Mouse (Mus musculus) brain, adult 2 months (tissue): ENCODE measurements around the gene Gp1ba.

ENCODE experiments used
- DNase-seq: peaks from one replicate; pipeline ENCODE4 v3.0.0; 2011; ENCODE audit warnings: low read depth, low spot score

The Gp1ba gene

GRCm38 (mm10) chr11:70638714-70639278 is at the start of gene Gp1ba:
Gp1ba (plus strand) TSS chr11:70639122.
- DNase-seq = no peak

- no peak for DNase-seq
Observed at GRCm38 (mm10) chr11:70591733-70592132, 47.2 kb upstream of the Gp1ba start.

GRCm38 (mm10) chr11:70594253-70594989 is 44.5 kb upstream of the Gp1ba start:
- DNase-seq = no peak

- no peak for DNase-seq
Observed at GRCm38 (mm10) chr11:70595638-70596037, 43.3 kb upstream of the Gp1ba start.

GRCm38 (mm10) chr11:70596094-70596493 is 42.8 kb upstream of the Gp1ba start:
- peak; percentile 78 for DNase-seq

GRCm38 (mm10) chr11:70597301-70597700 is 41.6 kb upstream of the Gp1ba start:
- DNase-seq = no peak

- no peak for DNase-seq
Observed at GRCm38 (mm10) chr11:70598451-70598953, 40.4 kb upstream of the Gp1ba start.

GRCm38 (mm10) chr11:70605024-70605566 is 33.8 kb upstream of the Gp1ba start:
- DNase-seq = peak; percentile 86

GRCm38 (mm10) chr11:70606717-70607116 is 32.2 kb upstream of the Gp1ba start:
- DNase-seq = no peak

GRCm38 (mm10) chr11:70607611-70608010 is 31.3 kb upstream of the Gp1ba start:
- no peak for DNase-seq

- no peak for DNase-seq
Observed at GRCm38 (mm10) chr11:70608381-70609066, 30.4 kb upstream of the Gp1ba start.

- DNase-seq = no peak
Observed at GRCm38 (mm10) chr11:70610752-70611151, 28.2 kb upstream of the Gp1ba start.

GRCm38 (mm10) chr11:70612505-70612904 is 26.4 kb upstream of the Gp1ba start:
- no peak for DNase-seq

- DNase-seq = peak; percentile 57
Observed at GRCm38 (mm10) chr11:70615074-70615473, 23.8 kb upstream of the Gp1ba start.

GRCm38 (mm10) chr11:70615516-70616093 is 23.3 kb upstream of the Gp1ba start, which contains the start of gene 4930544D05Rik:
4930544D05Rik (plus strand) TSS chr11:70615848.
- DNase-seq = no peak

- DNase-seq = no peak
Observed at GRCm38 (mm10) chr11:70619101-70619500, 19.8 kb upstream of the Gp1ba start, which contains the start of gene Chrne. Chrne (minus strand) TSS chr11:70619216.

- no peak for DNase-seq
Observed at GRCm38 (mm10) chr11:70621972-70622814, 16.7 kb upstream of the Gp1ba start.

GRCm38 (mm10) chr11:70623053-70623742 is 15.7 kb upstream of the Gp1ba start:
- peak; percentile 12 for DNase-seq

GRCm38 (mm10) chr11:70625473-70625872 is 13.4 kb upstream of the Gp1ba start:
- DNase-seq = peak; percentile 55

GRCm38 (mm10) chr11:70626877-70627276 is 12.0 kb upstream of the Gp1ba start:
- DNase-seq = no peak
